Mouse (Mus musculus): ENCODE results near the gene Gm42372.

DNA sequence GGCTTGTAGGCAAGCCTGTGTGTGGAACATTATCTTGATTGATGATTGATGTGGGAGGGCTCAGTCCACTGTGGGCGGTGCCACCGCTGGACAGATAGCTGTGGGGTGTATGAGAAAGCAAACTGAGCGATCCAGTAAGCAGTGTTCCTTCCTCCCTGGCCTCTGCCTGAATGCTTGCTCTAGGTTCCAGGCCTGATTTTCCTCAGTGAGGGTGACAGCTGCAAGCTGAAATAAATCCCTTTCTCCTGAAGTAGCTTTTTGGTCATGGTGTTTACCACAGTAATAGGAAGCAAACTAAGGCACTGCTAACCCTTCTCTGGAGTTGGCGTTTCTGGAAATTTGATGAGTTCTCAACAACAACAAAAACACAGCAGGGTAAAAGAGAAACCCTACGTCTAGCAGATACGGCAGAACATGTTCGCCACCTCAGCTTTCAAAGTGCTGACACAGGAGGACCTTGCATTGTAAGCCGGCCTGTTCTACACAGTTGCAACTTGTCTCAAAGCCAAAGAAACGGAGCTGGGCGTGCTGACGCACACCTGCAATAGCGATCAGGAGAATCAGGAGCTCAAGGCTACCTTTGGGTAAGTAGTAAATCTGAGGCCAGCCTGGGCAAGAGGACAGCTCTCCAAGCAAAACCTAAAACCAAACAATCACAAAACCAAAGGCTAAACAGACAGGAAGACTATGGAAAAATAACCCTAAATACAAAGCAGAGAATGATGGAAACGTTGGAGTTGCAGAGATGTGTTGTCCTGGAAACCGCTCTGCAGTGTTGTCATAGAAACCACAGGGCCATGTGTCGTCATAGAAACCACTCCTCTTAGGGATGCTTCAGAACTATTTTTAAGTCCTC is 26.2 kb upstream of the Gm42372 start:
- no peak for TF ChIP-seq CTCF (IDR thresholded peaks at IDR 0.05; ENCODE audit: extremely low read depth, insufficient read depth, insufficient read length, insufficient replicate concordance)
- no peak for TF ChIP-seq POLR2A (IDR thresholded peaks at IDR 0.05; ENCODE audit: low read depth, low read length)

All from spleen, adult 2 months (tissue).